Mouse (Mus musculus) MEL (cell line): Measurements from ENCODE around the gene Cfi. TPM values are rescaled to one million over a fixed set of nuclear protein-coding genes. Genes with fewer than 3 reads are reported as not detected.

Source experiments
- DNase-seq: peaks from one replicate; pipeline ENCODE4 v3.0.0; 2011; ENCODE audit warnings: low read depth, low spot score
- H3K27ac ChIP-seq: 2 replicates; pipeline ENCODE4 v1.5.1; 2012; ENCODE audit warnings: low read depth, mild to moderate bottlenecking, control low read depth, low read length, moderate library complexity; ENCODE audit not compliant: control insufficient read depth
- H3K27me3 ChIP-seq, 2 experiments: fragments of 150-350 bp in 1 of 2; sonication (generic) in 1 of 2; 2 replicates each; pipeline ENCODE4 v1.6.1; 2012; ENCODE audit warnings: low read length in 2 of 2, mild to moderate bottlenecking in 2 of 2, improper control_type of control experiment in 1 of 2, moderate library complexity in 1 of 2; ENCODE audit not compliant: insufficient read depth in 2 of 2, control insufficient read depth in 1 of 2
- H3K36me3 ChIP-seq, 2 experiments: 2 replicates each; pipeline ENCODE4 v1.6.1; 2012 to 2014; ENCODE audit warnings: low read length in 2 of 2, improper control_type of control experiment in 1 of 2, inconsistent platforms in 1 of 2, mild to moderate bottlenecking in 1 of 2; ENCODE audit not compliant: insufficient read depth in 2 of 2, control insufficient read depth in 1 of 2
- H3K4me1 ChIP-seq, 2 experiments: fragments of 150-350 bp in 1 of 2; sonication (generic) in 1 of 2; 2 replicates each; pipeline ENCODE4 v1.6.1; 2012; ENCODE audit warnings: low read length in 2 of 2, improper control_type of control experiment in 1 of 2, mild to moderate bottlenecking in 1 of 2; ENCODE audit not compliant: insufficient read depth in 2 of 2, control insufficient read depth in 1 of 2
- H3K4me3 ChIP-seq, 2 experiments: fragments of 150-350 bp in 1 of 2; sonication (generic) in 1 of 2; 2 replicates each; pipeline ENCODE4 v1.5.1; 2012; ENCODE audit warnings: low read depth in 2 of 2, low read length in 2 of 2, mild to moderate bottlenecking in 2 of 2, moderate library complexity in 2 of 2, control low read depth in 1 of 2, improper control_type of control experiment in 1 of 2; ENCODE audit not compliant: control insufficient read depth in 1 of 2, insufficient read depth in 1 of 2
- H3K79me2 ChIP-seq: 2 replicates; pipeline ENCODE4 v1.6.1; 2012; ENCODE audit warnings: mild to moderate bottlenecking, low read length, moderate library complexity; ENCODE audit not compliant: control insufficient read depth, poor library complexity, insufficient read depth
- H3K9ac ChIP-seq: 2 replicates; pipeline ENCODE4 v1.6.1; 2012; ENCODE audit warnings: low read depth, mild to moderate bottlenecking, control low read depth, low read length, moderate library complexity; ENCODE audit not compliant: control insufficient read depth, poor library complexity, severe bottlenecking
- H3K9me3 ChIP-seq: fragments of 150-350 bp; sonication (generic); replicated peaks from 2 replicates; pipeline ENCODE4 v1.6.1; 2012; ENCODE audit warnings: mild to moderate bottlenecking, low read length, improper control_type of control experiment, moderate library complexity; ENCODE audit not compliant: insufficient read depth
- BHLHE40 ChIP-seq: IDR thresholded peaks from 2 replicates; pipeline ENCODE4 v1.6.1; 2012; ENCODE audit warnings: low read depth, mild to moderate bottlenecking, inconsistent platforms, low read length, improper control_type of control experiment, borderline replicate concordance
- CHD1 ChIP-seq: IDR thresholded peaks from 2 replicates; pipeline ENCODE4 v1.6.1; 2012; ENCODE audit warnings: low read depth, mild to moderate bottlenecking, inconsistent platforms, low read length, improper control_type of control experiment
- CHD2 ChIP-seq: IDR thresholded peaks from 2 replicates; pipeline ENCODE4 v1.6.1; 2011; ENCODE audit warnings: low read length, improper control_type of control experiment
- EP300 ChIP-seq, 2 experiments: IDR thresholded peaks; 2 replicates each; pipeline ENCODE4 v1.6.1; 2011; ENCODE audit warnings: improper control_type of control experiment in 2 of 2, low read length in 2 of 2, low read depth in 1 of 2, mild to moderate bottlenecking in 1 of 2
- ETS1 ChIP-seq: IDR thresholded peaks from 2 replicates; pipeline ENCODE4 v1.6.1; 2012; ENCODE audit warnings: low read depth, mild to moderate bottlenecking, inconsistent platforms, low read length, improper control_type of control experiment, moderate library complexity
- GATA1 ChIP-seq: IDR thresholded peaks from 2 replicates; pipeline ENCODE4 v1.6.1; 2011; ENCODE audit warnings: low read depth, low read length, improper control_type of control experiment
- HCFC1 ChIP-seq: IDR thresholded peaks from 2 replicates; pipeline ENCODE4 v1.6.1; 2012; ENCODE audit warnings: low read depth, mild to moderate bottlenecking, inconsistent platforms, low read length, improper control_type of control experiment, moderate library complexity
- JUND ChIP-seq: IDR thresholded peaks from 2 replicates; pipeline ENCODE4 v1.6.1; 2011; ENCODE audit warnings: low read depth, mild to moderate bottlenecking, improper control_type of control experiment, low read length
- MAX ChIP-seq: IDR thresholded peaks from 2 replicates; pipeline ENCODE4 v1.6.1; 2011; ENCODE audit warnings: low read length, improper control_type of control experiment
- MXI1 ChIP-seq: IDR thresholded peaks from 2 replicates; pipeline ENCODE4 v1.6.1; 2011; ENCODE audit warnings: mild to moderate bottlenecking, low read depth, low read length, improper control_type of control experiment
- MYB ChIP-seq: IDR thresholded peaks from 2 replicates; pipeline ENCODE4 v1.6.1; 2011; ENCODE audit warnings: mild to moderate bottlenecking, low read depth, low read length, improper control_type of control experiment
- MYC ChIP-seq: IDR thresholded peaks from 2 replicates; pipeline ENCODE4 v1.6.1; 2011; ENCODE audit warnings: low read depth, mild to moderate bottlenecking, low read length, improper control_type of control experiment, moderate library complexity
- NELFE ChIP-seq: IDR thresholded peaks from 2 replicates; pipeline ENCODE4 v1.6.1; 2011; ENCODE audit warnings: low read depth, low read length, improper control_type of control experiment
- NRF1 ChIP-seq: IDR thresholded peaks from 2 replicates; pipeline ENCODE4 v1.6.1; 2014; ENCODE audit warnings: low read depth, mild to moderate bottlenecking, inconsistent platforms, low read length, improper control_type of control experiment, moderate library complexity; ENCODE audit not compliant: poor library complexity, insufficient read depth, severe bottlenecking
- POLR2A ChIP-seq, 2 experiments: IDR thresholded peaks; 2 replicates each; pipeline ENCODE4 v1.6.1; 2011 to 2012; ENCODE audit warnings: low read length in 2 of 2, mild to moderate bottlenecking in 2 of 2, control low read depth in 1 of 2, improper control_type of control experiment in 1 of 2, low read depth in 1 of 2, moderate library complexity in 1 of 2; ENCODE audit not compliant: control insufficient read depth in 1 of 2, insufficient read depth in 1 of 2, poor library complexity in 1 of 2
- POLR2AphosphoS2 ChIP-seq: IDR thresholded peaks from 2 replicates; pipeline ENCODE4 v1.6.1; 2011; ENCODE audit warnings: low read length, improper control_type of control experiment
- POLR2AphosphoS5 ChIP-seq: IDR thresholded peaks from 2 replicates; pipeline ENCODE4 v1.6.1; 2012; ENCODE audit warnings: low read depth, borderline replicate concordance, mild to moderate bottlenecking, inconsistent platforms, low read length, moderate library complexity, mixed read lengths
- RAD21 ChIP-seq: IDR thresholded peaks from 2 replicates; pipeline ENCODE4 v1.6.1; 2011; ENCODE audit warnings: mild to moderate bottlenecking, low read depth, low read length, improper control_type of control experiment
- SIN3A ChIP-seq: IDR thresholded peaks from 2 replicates; pipeline ENCODE4 v1.6.1; 2012; ENCODE audit warnings: low read length, improper control_type of control experiment, inconsistent platforms
- TBP ChIP-seq: IDR thresholded peaks from 2 replicates; pipeline ENCODE4 v1.8.0; 2011; ENCODE audit warnings: low read depth, low read length, improper control_type of control experiment
- TCF12 ChIP-seq: IDR thresholded peaks from 2 replicates; pipeline ENCODE4 v1.6.1; 2014; ENCODE audit warnings: low read depth, mild to moderate bottlenecking, inconsistent platforms, low read length, improper control_type of control experiment, moderate library complexity
- UBTF ChIP-seq: IDR thresholded peaks from 2 replicates; pipeline ENCODE4 v1.6.1; 2012; ENCODE audit warnings: low read depth, mild to moderate bottlenecking, inconsistent platforms, low read length, improper control_type of control experiment, moderate library complexity, borderline replicate concordance; ENCODE audit not compliant: insufficient read depth
- USF1 ChIP-seq: IDR thresholded peaks from 2 replicates; pipeline ENCODE4 v1.6.1; 2014; ENCODE audit warnings: low read depth, mild to moderate bottlenecking, inconsistent platforms, low read length, improper control_type of control experiment, moderate library complexity
- USF2 ChIP-seq, 2 experiments: IDR thresholded peaks; 2 replicates each; pipeline ENCODE4 v1.6.1; 2011 to 2012; ENCODE audit warnings: improper control_type of control experiment in 2 of 2, low read length in 2 of 2, borderline replicate concordance in 1 of 2, inconsistent platforms in 1 of 2, low read depth in 1 of 2, mild to moderate bottlenecking in 1 of 2; ENCODE audit not compliant: insufficient read depth in 1 of 2
- ZMIZ1 ChIP-seq: IDR thresholded peaks from 2 replicates; pipeline ENCODE4 v1.6.1; 2012; ENCODE audit warnings: low read depth, mild to moderate bottlenecking, inconsistent platforms, low read length, improper control_type of control experiment, moderate library complexity
- polyA plus RNA-seq, 2 experiments: library from polyadenylated mRNA; stranded (reverse) in 1 of 2; unstranded in 1 of 2; fragments of >175 nt in 1 of 2; fragments of >200 nt in 1 of 2; gene quantifications; 2 replicates each; pipeline versions ENCODE4 v1.2.1 to v1.2.4; 2012; ENCODE audit warnings: low replicate concordance in 2 of 2, low read depth in 1 of 2; ENCODE audit not compliant: insufficient read length in 2 of 2, insufficient read depth in 1 of 2, missing spikeins in 1 of 2
- total RNA-seq: library from RNA; depleted of rRNA; stranded (reverse); fragments of 300-350 nt; gene quantifications from 2 replicates; pipeline ENCODE4 v1.2.3, GENCODE M21; 2012

Gene Cfi
- total and polyA plus RNA-seq, 3 experiments: 0.06 TPM; not detected in 2

GRCm38 (mm10) chr3:129863698-129864097 lies 28.0 kb downstream of the Cfi start (continued):
- no peak for TF ChIP-seq BHLHE40
- TF ChIP-seq MYB: no peak
- peak; percentile 84 for TF ChIP-seq RAD21

GRCm38 (mm10) chr3:129877327-129877726 lies 41.6 kb downstream of the Cfi start:
- no peak overlapping the region for H3K27ac ChIP-seq

GRCm38 (mm10) chr3:129878405-129879021 lies 42.8 kb downstream of the Cfi start, which contains the start of gene Pla2g12a:
Gene Pla2g12a, plus strand, starts transcription at chr3:129878606.
- Histone ChIP-seq H3K36me3 (peaks cover under 1 to 20% of the 10 kb centered on the region in 2 experiments), H3K4me3 (peak within 1 kb of the TSS; percentile 77 to 89), H3K27ac (peak within 1 kb of the TSS; percentile 53), H3K79me2 (peaks cover 32% of the 10 kb centered on the region), H3K9ac (peak within 1 kb of the TSS; percentile 91), H3K27me3 (no peaks in the 10 kb centered on the region), H3K4me1 (peaks cover 11 to 35% of the 10 kb centered on the region in 2 experiments), H3K9me3 (no peaks in the 10 kb centered on the region)
- peak; percentile 92 for DNase-seq
- TF ChIP-seq POLR2A (IDR thresholded peaks at IDR 0.05; ENCODE audit: control insufficient read depth in 1 of 2, insufficient read depth in 1 of 2, low read depth in 1 of 2, low read length in 2 of 2, poor library complexity in 1 of 2) (peak; percentile 48 to 74), SIN3A (peak; percentile 75), HCFC1 (peak; percentile 70), UBTF (0 out of 2 replicates have a peak, but pooled peaks have one; percentile 29), CHD1 (no peak), TCF12 (0 out of 2 replicates have a peak, but pooled peaks have one; percentile 24), CHD2 (no peak), NELFE (peak; percentile 80), USF2 (IDR thresholded peaks at IDR 0.05; ENCODE audit: borderline replicate concordance in 1 of 2, insufficient read depth in 1 of 2, low read depth in 1 of 2, low read length in 2 of 2) (peak; percentile 33 to 78; a peak in 3 of 4 replicates), MAX (peak; percentile 98), ETS1 (no peak), BHLHE40 (peak; percentile 22; the same call in 1 of the 2 replicates), EP300 (IDR thresholded peaks at IDR 0.05; ENCODE audit: low read depth in 1 of 2, low read length in 2 of 2) (no peak), USF1 (peak; percentile 97), MYB (no peak), MXI1 (peak; percentile 95), NRF1 (peak; percentile 93), JUND (no peak), GATA1 (no peak), POLR2AphosphoS2 (peak; percentile 56; the same call in 1 of the 2 replicates), TBP (peak; percentile 54), MYC (peak; percentile 97)
- TF ChIP-seq, all 39 proteins: peak for 15

More at GRCm38 (mm10) chr3:129877327-129877726, 41.6 kb downstream of the Cfi start:
- Histone ChIP-seq H3K9ac (no peak overlapping the region; the same call in 1 of the 2 replicates), H3K36me3 (peaks cover 0 to 20% of the 10 kb centered on the region in 2 experiments; a peak in 3 of 4 replicates), H3K9me3 (no peaks in the 10 kb centered on the region), H3K79me2 (peaks cover 30% of the 10 kb centered on the region), H3K4me3 (peak overlapping the region in 1 of 2 experiments; percentile 33; a peak in 1 of 4 replicates), H3K4me1 (peaks cover 11 to 35% of the 10 kb centered on the region in 2 experiments), H3K27me3 (no peaks in the 10 kb centered on the region)
- no peak for DNase-seq
- TF ChIP-seq NELFE: no peak
- no peak for TF ChIP-seq ETS1
- no peak for TF ChIP-seq POLR2AphosphoS5
- no peak for TF ChIP-seq TBP
- no peak for TF ChIP-seq TCF12
- no peak for TF ChIP-seq ZMIZ1
